Mouse (Mus musculus) central nervous system, embryonic 14 days (tissue): ENCODE measurements around the gene 1700003E16Rik. TPM values are rescaled to one million over a fixed set of nuclear protein-coding genes. Genes with fewer than 3 reads are reported as not detected.

Source experiments
- polyA plus RNA-seq: library from polyadenylated mRNA; depleted of rRNA; stranded (reverse); fragments of >200 nt; gene quantifications from 2 replicates; pipeline ENCODE4 v1.2.3, GENCODE M21; 2012; rRNA removed

The 1700003E16Rik gene
- 2.3 and 2.5 TPM in 2 replicates for polyA plus RNA-seq

DNA sequence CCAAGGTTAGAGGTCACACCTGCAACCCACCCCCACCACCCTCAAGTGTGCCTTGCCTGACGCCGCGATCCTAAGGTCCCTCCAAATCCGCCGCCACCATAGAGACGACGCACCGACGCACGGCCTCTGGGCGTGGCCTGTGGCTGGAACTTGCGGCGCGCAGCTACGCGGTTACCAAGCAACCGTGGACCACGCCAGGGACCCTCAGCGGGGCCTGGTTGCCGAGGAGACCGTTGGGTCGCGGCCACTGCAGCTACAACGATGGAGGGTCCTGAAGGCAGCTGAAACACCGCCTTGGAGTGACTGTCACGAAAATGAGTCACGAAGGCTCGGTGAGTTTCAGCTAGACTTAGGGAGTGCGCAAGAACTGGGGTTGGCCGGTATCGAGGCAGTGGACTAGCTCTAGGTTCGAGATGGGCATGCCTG is at the start of gene 1700003E16Rik, which contains the start of gene Wdr54:
Gene 1700003E16Rik (plus strand): TSS at position 146 of the 426 bp plus-strand sequence.
Gene Wdr54 (minus strand): TSS at position 139 of the 426 bp plus-strand sequence.

DNA sequence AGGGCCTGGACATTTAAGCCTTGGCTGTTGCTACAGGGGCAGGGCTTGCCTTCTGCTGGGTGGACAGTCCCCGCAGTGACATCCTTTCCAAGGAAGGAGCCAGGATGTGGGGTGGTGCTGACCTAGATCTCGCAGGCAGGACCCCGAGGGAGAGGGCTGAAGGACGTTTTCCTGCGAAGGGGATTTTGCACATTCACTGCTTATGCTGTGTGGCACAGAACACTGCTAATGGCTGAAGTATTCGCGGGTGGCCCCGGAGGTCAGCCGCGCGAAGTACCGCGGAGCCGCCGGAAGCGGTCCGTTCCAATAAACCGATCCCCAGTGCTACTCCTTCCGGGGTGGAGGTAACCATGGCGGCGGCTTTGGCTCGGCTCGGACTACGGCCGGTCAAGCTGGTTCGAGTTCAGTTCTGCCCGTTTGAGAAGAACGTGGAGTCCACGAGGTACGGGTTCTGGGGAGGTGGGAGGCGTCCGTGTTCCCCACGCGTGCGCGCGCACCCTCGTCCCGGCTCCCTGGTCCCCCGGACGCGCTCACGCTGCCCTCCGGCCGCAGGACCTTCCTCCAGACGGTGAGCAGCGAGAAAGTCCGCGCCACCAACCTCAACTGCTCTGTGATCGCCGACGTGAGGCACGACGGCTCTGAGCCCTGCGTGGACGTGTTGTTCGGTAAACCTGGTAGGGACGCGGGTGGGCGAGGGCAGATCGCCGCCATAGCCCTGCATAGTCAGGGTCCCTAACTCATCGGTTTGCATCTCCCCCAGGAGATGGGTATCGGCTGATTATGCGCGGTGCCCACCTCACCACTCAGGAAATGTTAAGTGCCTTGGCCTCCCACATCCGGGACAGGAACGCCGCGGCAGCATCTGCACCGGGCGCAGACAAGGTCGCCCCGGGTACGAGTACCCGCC is 47.2 kb upstream of the 1700003E16Rik start, which contains the start of gene Mrpl53:
Gene Mrpl53 (plus strand): TSS at position 279 of the 907 bp plus-strand sequence.

DNA sequence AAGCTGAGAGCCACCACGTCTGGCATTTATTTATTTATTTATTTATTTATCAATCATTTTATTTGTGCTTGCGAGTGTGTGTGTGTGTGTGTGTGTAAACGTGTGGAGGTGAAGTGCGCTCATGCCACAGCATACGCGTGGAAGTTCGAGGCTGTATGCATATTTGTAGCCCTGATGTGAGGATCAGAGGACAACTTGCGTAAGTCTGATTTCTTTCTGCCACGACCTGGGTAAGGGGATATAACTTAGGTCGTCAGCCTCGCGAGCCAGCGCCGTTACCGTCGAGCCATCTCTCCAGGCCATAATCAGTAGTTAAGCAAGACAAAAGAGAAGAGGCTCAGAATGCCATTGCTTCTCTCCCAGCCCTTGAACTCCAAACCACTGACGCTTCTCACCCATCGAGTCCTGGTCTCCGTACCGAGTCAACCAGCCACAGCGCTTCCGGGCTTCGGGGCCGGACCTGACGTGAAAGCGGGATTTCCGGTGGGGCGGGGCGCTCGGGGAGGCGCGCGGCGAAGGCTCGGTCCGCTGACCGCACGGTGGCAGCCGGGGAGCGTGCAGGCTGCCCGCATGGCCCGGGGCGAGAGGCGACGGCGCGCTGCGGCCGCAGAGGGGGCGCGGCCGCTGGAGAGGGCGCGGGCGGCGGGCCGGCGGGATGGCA is 41.1 kb upstream of the 1700003E16Rik start, which contains the start of gene Mogs:
Gene Mogs (plus strand): TSS at position 486 of the 661 bp plus-strand sequence.

DNA sequence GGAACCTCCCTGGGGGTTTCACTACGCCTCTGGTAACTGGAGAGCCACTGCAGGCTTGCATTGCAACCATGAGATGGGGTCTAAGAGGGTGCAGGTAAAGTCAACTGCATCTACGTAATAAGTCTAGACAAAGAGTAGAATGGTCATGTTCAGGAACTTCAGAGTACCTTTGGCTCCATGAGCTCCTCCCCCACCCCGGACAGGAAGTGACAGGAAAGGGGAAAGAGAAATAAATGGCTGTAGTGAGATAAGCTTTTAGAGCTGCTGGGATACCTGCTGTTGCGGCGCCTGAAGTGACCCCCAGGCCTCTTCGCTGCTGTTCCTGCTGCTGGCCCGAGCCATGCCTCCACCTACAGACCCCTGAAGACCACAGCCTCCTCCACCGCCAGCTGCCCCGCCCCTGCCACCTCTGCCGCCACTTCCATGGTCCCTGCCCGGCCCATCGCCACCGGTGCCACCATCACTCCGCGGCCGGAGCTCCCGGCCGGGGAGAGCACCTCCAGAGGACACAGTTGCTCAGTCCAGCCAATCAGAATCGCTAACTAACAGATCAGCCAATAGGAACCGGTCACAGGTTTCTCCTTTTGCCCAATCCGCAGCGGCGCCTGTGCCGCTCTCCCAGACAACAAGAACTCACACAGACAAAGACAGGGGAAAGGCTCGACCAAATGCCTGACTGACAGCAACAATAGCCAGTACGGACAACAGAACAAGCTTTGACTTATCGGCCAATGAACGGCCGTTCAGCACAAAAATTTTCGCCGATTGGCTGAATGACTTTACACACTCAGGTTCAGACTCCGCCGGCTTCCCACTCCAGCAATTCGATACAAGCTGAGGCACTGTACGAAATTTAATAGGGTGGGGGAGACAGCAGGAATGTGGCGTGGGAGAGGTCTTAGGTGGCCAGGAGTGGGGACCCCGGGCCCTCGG is 35.0 kb upstream of the 1700003E16Rik start, which contains the start of gene Wbp1:
Gene Wbp1 (minus strand): TSS at position 630 of the 933 bp plus-strand sequence.

DNA sequence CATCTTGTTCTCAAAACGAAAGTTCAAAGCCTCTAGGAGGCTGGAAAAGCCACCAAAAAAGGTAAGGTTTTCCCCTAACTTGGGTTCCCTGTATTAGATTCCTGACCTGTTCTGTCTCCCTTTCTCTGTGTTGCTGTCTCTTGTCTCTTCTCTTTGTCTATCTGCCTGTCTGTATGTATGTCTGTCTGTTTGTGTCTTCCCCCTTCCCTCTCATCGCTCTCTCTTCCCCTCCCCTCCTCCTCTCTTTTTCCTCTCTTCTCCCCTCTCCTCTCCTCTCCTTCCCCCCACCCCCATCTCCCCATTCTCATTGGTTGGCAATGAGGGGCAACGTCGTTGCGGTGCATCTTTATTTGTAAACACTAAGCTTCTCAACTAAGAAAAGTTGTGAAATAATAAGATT is 30.9 kb upstream of the 1700003E16Rik start, which contains the start of gene Ino80b:
Gene Ino80b (minus strand): TSS at position 101 of the 400 bp plus-strand sequence.

DNA sequence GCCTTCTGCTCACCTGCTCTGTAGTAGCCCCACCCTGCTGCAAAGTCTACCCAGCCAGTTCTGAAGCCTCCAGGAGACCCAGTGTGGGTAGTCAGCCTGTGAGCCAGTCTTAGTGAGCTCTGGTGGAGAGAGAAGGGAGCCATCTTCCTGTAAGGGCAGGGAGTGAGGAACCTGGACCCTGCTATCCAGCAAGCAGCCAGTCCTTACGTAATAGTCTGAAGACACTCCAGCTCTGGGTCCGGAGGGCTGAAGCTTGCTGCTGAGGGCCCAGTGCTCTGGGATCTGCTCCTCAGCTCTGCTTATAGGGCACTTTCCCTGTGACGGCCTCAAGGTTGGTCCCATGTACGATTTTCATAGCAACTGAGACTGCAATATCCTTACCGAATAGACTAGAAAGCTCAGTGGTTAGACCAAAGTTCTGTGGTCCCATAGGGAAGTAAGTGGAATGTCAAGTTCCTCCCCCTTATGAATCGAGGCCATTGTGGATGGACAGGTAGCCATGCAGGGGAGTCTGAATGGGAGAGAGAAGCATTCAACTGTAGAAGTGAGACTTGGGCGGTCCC is 21.2 kb upstream of the 1700003E16Rik start, which contains the start of gene Rtkn:
Gene Rtkn (plus strand): TSS at position 513 of the 563 bp plus-strand sequence.

DNA sequence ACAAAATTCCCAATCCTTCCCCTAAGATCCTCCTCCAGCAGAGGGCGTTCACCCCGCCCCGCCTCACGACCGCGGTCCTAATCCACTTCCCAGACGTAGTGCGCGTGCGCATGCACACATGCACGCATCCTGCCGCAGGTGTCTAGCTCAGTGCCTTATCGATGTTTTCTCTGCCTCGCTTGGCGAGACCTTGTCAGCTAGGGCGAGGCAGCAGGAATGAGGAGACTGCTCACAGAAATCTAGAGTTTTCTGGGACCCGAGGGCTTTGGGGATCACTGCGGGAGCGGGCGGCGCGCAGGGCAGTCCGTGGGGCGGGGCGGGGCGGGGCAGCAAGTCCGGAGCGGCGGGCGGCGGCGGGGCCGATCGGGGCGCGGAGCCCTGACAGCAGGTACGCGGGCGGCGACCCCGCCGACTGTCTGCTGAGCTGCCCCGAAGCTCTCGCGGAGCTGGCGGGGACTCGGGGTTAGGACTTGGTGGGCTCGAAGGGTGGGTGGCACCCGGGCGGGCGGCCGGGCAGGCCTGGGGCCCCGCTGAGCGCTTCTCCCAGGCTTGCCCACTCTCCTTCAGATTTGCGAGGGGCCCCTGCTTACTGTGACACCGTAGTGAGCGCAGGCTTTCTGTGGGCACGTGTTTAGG is 9.5 kb downstream of the 1700003E16Rik start, which contains the start of gene Dctn1:
Gene Dctn1 (plus strand): TSS at position 314 of the 636 bp plus-strand sequence.

Other genes with a start within 250 kb of the 1700003E16Rik start
- 17.5 and 21.0 TPM in 2 replicates for gene Sema4f, start 216.6 kb upstream of the 1700003E16Rik start, polyA plus RNA-seq
- gene M1ap, start 209.5 kb upstream of the 1700003E16Rik start, polyA plus RNA-seq, result 0.12 and 0.28 TPM in 2 replicates
- gene Dok1, start 122.9 kb upstream of the 1700003E16Rik start, polyA plus RNA-seq, result 3.2 and 7.1 TPM in 2 replicates
- gene Loxl3, start 122.2 kb upstream of the 1700003E16Rik start, polyA plus RNA-seq, result 8.4 and 18.4 TPM in 2 replicates
- gene Aup1, start 101.9 kb upstream of the 1700003E16Rik start, polyA plus RNA-seq, result 306 and 308 TPM in 2 replicates
- 83.5 and 85.6 TPM in 2 replicates for gene Htra2, start 101.1 kb upstream of the 1700003E16Rik start, polyA plus RNA-seq
- 1.4 and 1.5 TPM in 2 replicates for gene Dqx1, start 98.6 kb upstream of the 1700003E16Rik start, polyA plus RNA-seq
- gene Tlx2, start 86.1 kb upstream of the 1700003E16Rik start, polyA plus RNA-seq, result 0.28 and 3.1 TPM in 2 replicates
- 62.5 and 64.1 TPM in 2 replicates for gene Pcgf1, start 78.5 kb upstream of the 1700003E16Rik start, polyA plus RNA-seq
- gene Lbx2, start 70.0 kb upstream of the 1700003E16Rik start, polyA plus RNA-seq, result 0.46 and 0.70 TPM in 2 replicates
- 8.7 and 9.8 TPM in 2 replicates for gene Ccdc142, start 54.8 kb upstream of the 1700003E16Rik start, polyA plus RNA-seq
- gene Gm42688, start 54.8 kb upstream of the 1700003E16Rik start, polyA plus RNA-seq, result 9.4 and 10.1 TPM in 2 replicates
- gene Mrpl53, start 47.4 kb upstream of the 1700003E16Rik start, polyA plus RNA-seq, result 114 and 124 TPM in 2 replicates
- 51.7 and 54.5 TPM in 2 replicates for gene Mogs, start 40.9 kb upstream of the 1700003E16Rik start, polyA plus RNA-seq
- gene Wbp1, start 34.8 kb upstream of the 1700003E16Rik start, polyA plus RNA-seq, result 283 and 344 TPM in 2 replicates
- gene Ino80b, start 31.0 kb upstream of the 1700003E16Rik start, polyA plus RNA-seq, result 44.4 and 48.3 TPM in 2 replicates
- 31.1 and 51.8 TPM in 2 replicates for gene Rtkn, start 20.9 kb upstream of the 1700003E16Rik start, polyA plus RNA-seq
- 22.1 and 23.0 TPM in 2 replicates for gene Wdr54, start within 50 bp of the 1700003E16Rik start, polyA plus RNA-seq
- 202 and 214 TPM in 2 replicates for gene Dctn1, start 9.5 kb downstream of the 1700003E16Rik start, polyA plus RNA-seq
- 3.4 and 4.1 TPM in 2 replicates for gene Slc4a5, start 63.4 kb downstream of the 1700003E16Rik start, polyA plus RNA-seq
- gene Mthfd2, start 169.5 kb downstream of the 1700003E16Rik start, polyA plus RNA-seq, result 18.8 and 20.9 TPM in 2 replicates
- 28.4 and 29.6 TPM in 2 replicates for gene Mob1a, start 169.6 kb downstream of the 1700003E16Rik start, polyA plus RNA-seq
- gene Bola3, start 192.7 kb downstream of the 1700003E16Rik start, polyA plus RNA-seq, result 35.8 and 40.1 TPM in 2 replicates